Mouse (Mus musculus): ENCODE results near the gene Svs1. TPM values are rescaled to one million over a fixed set of nuclear protein-coding genes. Genes with fewer than 3 reads are reported as not detected.
"Not testable (repeated sequence)": the region's sequence is repeated elsewhere in the genome, so short reads cannot be mapped to it uniquely, and the experiment has no call there.

Svs1 gene
- not detected in 2 replicates for polyA plus RNA-seq (2015; fragmentation: Nextera tagmentation; extraction: Ambion mirVana)

- no peak within 1 kb of the TSS for H3K9ac ChIP-seq
- H3K27ac ChIP-seq: no peak within 1 kb of the TSS
- no peaks in the 10 kb centered on the region for H3K9me3 ChIP-seq
- H3K4me2 ChIP-seq: no peak within 1 kb of the TSS
- no peak for ATAC-seq (ENCODE audit: insufficient read depth, low FRiP score, low read depth)
- 35% methylated on average over 7 of the region's 7 CpGs for WGBS
- H3K4me3 ChIP-seq (replicated peaks): no peak within 1 kb of the TSS
- no peaks in the 10 kb centered on the region for H3K36me3 ChIP-seq
- H3K27me3 ChIP-seq (replicated peaks): no peaks in the 10 kb centered on the region
- H3K4me1 ChIP-seq: no peaks in the 10 kb centered on the region
These were observed at the start of gene Svs1 for GRCm38 (mm10) chr6:48986444-48986990. Gene Svs1, plus strand, starts transcription at chr6:48986861.

GRCm38 (mm10) chr6:48949596-48949995, 37.1 kb upstream of the Svs1 start:
- no peak for ATAC-seq (ENCODE audit: insufficient read depth, low FRiP score, low read depth)
- H3K4me1 ChIP-seq: no peaks in the 10 kb centered on the region
- H3K36me3 ChIP-seq: no peaks in the 10 kb centered on the region
- WGBS: 73% methylated on average over 2 of the region's 2 CpGs
- no peak overlapping the region for H3K9ac ChIP-seq
- no peak overlapping the region for H3K4me2 ChIP-seq
- no peak overlapping the region for H3K27ac ChIP-seq
- no peak overlapping the region for H3K4me3 ChIP-seq (replicated peaks)
- no peaks in the 10 kb centered on the region for H3K9me3 ChIP-seq
- H3K27me3 ChIP-seq (replicated peaks): no peaks in the 10 kb centered on the region

- Histone ChIP-seq H3K4me2 (no peak overlapping the region), H3K4me3 (replicated peaks) (no peak overlapping the region), H3K36me3 (no peaks in the 10 kb centered on the region), H3K9me3 (no peaks in the 10 kb centered on the region), H3K27ac (no peak overlapping the region), H3K4me1 (no peaks in the 10 kb centered on the region), H3K9ac (no peak overlapping the region), H3K27me3 (replicated peaks) (no peaks in the 10 kb centered on the region)
- no peak for ATAC-seq (ENCODE audit: insufficient read depth, low FRiP score, low read depth)
- WGBS: 84% methylated on average over 5 of the region's 5 CpGs
These were observed 36.0 kb upstream of the Svs1 start for GRCm38 (mm10) chr6:48950676-48951075.

GRCm38 (mm10) chr6:48951630-48952029, 35.0 kb upstream of the Svs1 start:
- no peaks in the 10 kb centered on the region for H3K27me3 ChIP-seq (replicated peaks)
- no peaks in the 10 kb centered on the region for H3K9me3 ChIP-seq
- no peak overlapping the region for H3K4me2 ChIP-seq
- WGBS: 81% methylated on average over 6 of the region's 6 CpGs
- no peaks in the 10 kb centered on the region for H3K4me1 ChIP-seq
- no peak overlapping the region for H3K4me3 ChIP-seq (replicated peaks)
- no peaks in the 10 kb centered on the region for H3K36me3 ChIP-seq
- no peak for ATAC-seq (ENCODE audit: insufficient read depth, low FRiP score, low read depth)
- no peak overlapping the region for H3K27ac ChIP-seq
- H3K9ac ChIP-seq: no peak overlapping the region

GRCm38 (mm10) chr6:48953220-48953619, 33.4 kb upstream of the Svs1 start:
- Histone ChIP-seq H3K4me1 (no peaks in the 10 kb centered on the region), H3K27me3 (replicated peaks) (no peaks in the 10 kb centered on the region), H3K9ac (no peak overlapping the region), H3K36me3 (no peaks in the 10 kb centered on the region), H3K4me2 (no peak overlapping the region), H3K27ac (no peak overlapping the region), H3K4me3 (replicated peaks) (no peak overlapping the region), H3K9me3 (no peaks in the 10 kb centered on the region)
- WGBS: 86% methylated on average over 5 of the region's 5 CpGs
- no peak for ATAC-seq (ENCODE audit: insufficient read depth, low FRiP score, low read depth)

GRCm38 (mm10) chr6:48954211-48954610, 32.5 kb upstream of the Svs1 start:
- no peaks in the 10 kb centered on the region for H3K9me3 ChIP-seq
- H3K4me2 ChIP-seq: no peak overlapping the region
- WGBS: 83% methylated on average over 5 of the region's 5 CpGs

GRCm38 (mm10) chr6:48954946-48955345, 31.7 kb upstream of the Svs1 start:
- Histone ChIP-seq H3K36me3 (no peaks in the 10 kb centered on the region), H3K9me3 (no peaks in the 10 kb centered on the region), H3K9ac (no peak overlapping the region), H3K4me1 (no peaks in the 10 kb centered on the region), H3K4me3 (replicated peaks) (no peak overlapping the region), H3K4me2 (no peak overlapping the region), H3K27ac (no peak overlapping the region), H3K27me3 (replicated peaks) (no peaks in the 10 kb centered on the region)
- no peak for ATAC-seq (ENCODE audit: insufficient read depth, low FRiP score, low read depth)
- WGBS: 31% methylated on average over 1 of the region's 1 CpGs

More at GRCm38 (mm10) chr6:48954211-48954610, 32.5 kb upstream of the Svs1 start:
- no peak for ATAC-seq (ENCODE audit: insufficient read depth, low FRiP score, low read depth)
- Histone ChIP-seq H3K9ac (no peak overlapping the region), H3K36me3 (no peaks in the 10 kb centered on the region), H3K27me3 (replicated peaks) (no peaks in the 10 kb centered on the region), H3K27ac (no peak overlapping the region), H3K4me1 (no peaks in the 10 kb centered on the region), H3K4me3 (replicated peaks) (no peak overlapping the region)

- H3K4me1 ChIP-seq: no peaks in the 10 kb centered on the region
- H3K4me2 ChIP-seq: no peak overlapping the region
- no peak overlapping the region for H3K27ac ChIP-seq
- no peak for ATAC-seq (ENCODE audit: insufficient read depth, low FRiP score, low read depth)
- no peak overlapping the region for H3K9ac ChIP-seq
- H3K36me3 ChIP-seq: no peaks in the 10 kb centered on the region
- no peaks in the 10 kb centered on the region for H3K9me3 ChIP-seq
- WGBS: 81% methylated on average over 4 of the region's 4 CpGs
- no peak overlapping the region for H3K4me3 ChIP-seq (replicated peaks)
- H3K27me3 ChIP-seq (replicated peaks): no peaks in the 10 kb centered on the region
These were observed 29.9 kb upstream of the Svs1 start for GRCm38 (mm10) chr6:48956785-48957184.

GRCm38 (mm10) chr6:48958053-48958452, 28.6 kb upstream of the Svs1 start:
- Histone ChIP-seq H3K27me3 (replicated peaks) (no peaks in the 10 kb centered on the region), H3K4me1 (no peaks in the 10 kb centered on the region), H3K27ac (no peak overlapping the region), H3K4me3 (replicated peaks) (no peak overlapping the region), H3K9ac (no peak overlapping the region), H3K4me2 (no peak overlapping the region), H3K9me3 (no peaks in the 10 kb centered on the region), H3K36me3 (no peaks in the 10 kb centered on the region)
- no peak for ATAC-seq (ENCODE audit: insufficient read depth, low FRiP score, low read depth)
- WGBS: 42% methylated on average over 1 of the region's 1 CpGs

GRCm38 (mm10) chr6:48959151-48959550, 27.5 kb upstream of the Svs1 start:
- not testable (repeated sequence) for H3K27ac ChIP-seq; H3K4me3 ChIP-seq (replicated peaks); ATAC-seq (ENCODE audit: insufficient read depth, low FRiP score, low read depth); H3K9me3 ChIP-seq; H3K36me3 ChIP-seq; H3K4me1 ChIP-seq; H3K4me2 ChIP-seq; H3K27me3 ChIP-seq (replicated peaks); H3K9ac ChIP-seq
- WGBS: 22% methylated on average over 7 of the region's 7 CpGs

GRCm38 (mm10) chr6:48966696-48967095, 20.0 kb upstream of the Svs1 start:
- ATAC-seq (ENCODE audit: insufficient read depth, low FRiP score, low read depth); H3K9ac ChIP-seq; H3K36me3 ChIP-seq; H3K4me2 ChIP-seq; H3K27me3 ChIP-seq (replicated peaks); H3K4me3 ChIP-seq (replicated peaks); H3K9me3 ChIP-seq; H3K27ac ChIP-seq; H3K4me1 ChIP-seq: not testable (repeated sequence)
- 79% methylated on average over 5 of the region's 5 CpGs for WGBS

GRCm38 (mm10) chr6:48967868-48968267, 18.8 kb upstream of the Svs1 start:
- Histone ChIP-seq H3K27me3 (replicated peaks) (no peaks in the 10 kb centered on the region), H3K9ac (no peak overlapping the region), H3K4me1 (no peaks in the 10 kb centered on the region), H3K36me3 (no peaks in the 10 kb centered on the region), H3K4me3 (replicated peaks) (no peak overlapping the region), H3K27ac (no peak overlapping the region), H3K9me3 (no peaks in the 10 kb centered on the region), H3K4me2 (no peak overlapping the region)
- no peak for ATAC-seq (ENCODE audit: insufficient read depth, low FRiP score, low read depth)

- no peak within 1 kb of the TSS for H3K4me2 ChIP-seq
- 78% methylated on average over 2 of the region's 2 CpGs for WGBS
- no peak within 1 kb of the TSS for H3K9ac ChIP-seq
- H3K4me3 ChIP-seq (replicated peaks): no peak within 1 kb of the TSS
- H3K27ac ChIP-seq: no peak within 1 kb of the TSS
- H3K4me1 ChIP-seq: no peaks in the 10 kb centered on the region
- H3K36me3 ChIP-seq: no peaks in the 10 kb centered on the region
- H3K9me3 ChIP-seq: no peaks in the 10 kb centered on the region
- ATAC-seq (ENCODE audit: insufficient read depth, low FRiP score, low read depth): no peak
- H3K27me3 ChIP-seq (replicated peaks): no peaks in the 10 kb centered on the region
These were observed 12.0 kb upstream of the Svs1 start, which contains the start of gene Doxl2 for GRCm38 (mm10) chr6:48974663-48975062. Gene Doxl2, plus strand, starts transcription at chr6:48974963.
